Mouse (Mus musculus) cerebellum, adult 2 months (tissue): ENCODE data around the gene Olfr1013. TPM values are rescaled to one million over a fixed set of nuclear protein-coding genes. Genes with fewer than 3 reads are reported as not detected.

ENCODE experiments used
- DNase-seq, 2 experiments: peaks; one replicate each; pipeline ENCODE4 v3.0.0; 2021
- H3K27ac ChIP-seq: fragments of 200-500 bp; 2 replicates; pipeline ENCODE4 v1.5.1; 2012; ENCODE audit warnings: low read length, control low read depth, inconsistent platforms; ENCODE audit not compliant: insufficient read depth
- H3K27me3 ChIP-seq: fragments of 200-500 bp; 2 replicates; pipeline ENCODE4 v1.6.1; 2012; ENCODE audit warnings: inconsistent platforms, mild to moderate bottlenecking, low read length, moderate library complexity; ENCODE audit not compliant: control insufficient read depth, insufficient read depth
- H3K4me1 ChIP-seq: fragments of 200-500 bp; 2 replicates; pipeline ENCODE4 v1.6.1; 2011; ENCODE audit warnings: low read length; ENCODE audit not compliant: control insufficient read depth, insufficient read depth
- H3K4me3 ChIP-seq: fragments of 200-500 bp; replicated peaks from 2 replicates; pipeline ENCODE3; 2011; ENCODE audit warnings: mild to moderate bottlenecking, low read depth, low read length, control low read depth; ENCODE audit not compliant: insufficient read depth
- CTCF ChIP-seq: fragments of 200-500 bp; IDR thresholded peaks from 2 replicates; pipeline ENCODE4 v1.5.1; 2011; ENCODE audit warnings: low read depth, mild to moderate bottlenecking, control low read depth, low read length, moderate library complexity, borderline replicate concordance; ENCODE audit not compliant: insufficient read depth
- POLR2A ChIP-seq: fragments of 200-500 bp; IDR thresholded peaks from 2 replicates; pipeline ENCODE4 v1.6.1; 2011; ENCODE audit warnings: low read length, control low read depth, borderline replicate concordance; ENCODE audit not compliant: insufficient read depth
- WGBS: fragments of 180-500 bp; shearing (Covaris S2); methylation state at CpG from one replicate; pipeline ENCODE4 v1.1.7; 2018; 5-methylcytosine and 5-hydroxymethylcytosine counted together
- polyA plus RNA-seq: library from polyadenylated mRNA; depleted of rRNA; stranded (reverse); fragments of >200 nt; gene quantifications from 2 replicates; pipeline ENCODE4 v1.2.3, GENCODE M21; 2012; rRNA removed

The Olfr1013 gene
- not detected in 2 replicates for polyA plus RNA-seq

GRCm38 (mm10) chr2:85766798-85767197, at the start of gene Olfr1013:
Olfr1013 (plus strand) TSS chr2:85767098.
- TF ChIP-seq POLR2A (no peak), CTCF (no peak)
- Histone ChIP-seq H3K4me3 (no peak within 1 kb of the TSS), H3K4me1 (no peaks in the 10 kb centered on the region), H3K27me3 (no peaks in the 10 kb centered on the region), H3K27ac (no peak within 1 kb of the TSS)
- DNase-seq = no peak

DNA sequence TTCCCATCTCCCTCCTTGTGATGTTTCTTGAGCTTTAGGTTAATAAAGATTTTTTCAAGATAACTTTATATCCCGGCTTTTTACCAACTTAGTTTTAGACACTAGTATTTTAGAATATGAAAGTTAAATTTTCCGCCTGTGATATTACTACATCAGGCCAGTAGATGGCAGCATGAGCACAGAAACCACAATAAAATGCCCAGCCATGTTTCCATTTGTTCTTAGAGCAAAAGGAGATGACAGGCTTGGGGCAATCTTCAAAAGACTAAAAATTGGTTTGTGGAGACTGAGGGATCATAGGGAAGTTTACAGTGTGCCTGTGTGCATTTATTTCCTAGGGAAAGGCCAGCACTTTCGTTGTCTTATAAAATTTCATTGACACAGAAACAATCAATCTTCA, 41.1 kb upstream of the Olfr1013 start:
- H3K27ac ChIP-seq = no peak overlapping the region
- H3K4me3 ChIP-seq = no peak overlapping the region
- H3K27me3 ChIP-seq = no peaks in the 10 kb centered on the region
- no peak for TF ChIP-seq POLR2A
- no peak for TF ChIP-seq CTCF
- peak in 1 of 2 experiments; percentile 1 for DNase-seq
- WGBS = 10% methylated on average over 3 of the region's 3 CpGs
- H3K4me1 ChIP-seq = no peaks in the 10 kb centered on the region

DNA sequence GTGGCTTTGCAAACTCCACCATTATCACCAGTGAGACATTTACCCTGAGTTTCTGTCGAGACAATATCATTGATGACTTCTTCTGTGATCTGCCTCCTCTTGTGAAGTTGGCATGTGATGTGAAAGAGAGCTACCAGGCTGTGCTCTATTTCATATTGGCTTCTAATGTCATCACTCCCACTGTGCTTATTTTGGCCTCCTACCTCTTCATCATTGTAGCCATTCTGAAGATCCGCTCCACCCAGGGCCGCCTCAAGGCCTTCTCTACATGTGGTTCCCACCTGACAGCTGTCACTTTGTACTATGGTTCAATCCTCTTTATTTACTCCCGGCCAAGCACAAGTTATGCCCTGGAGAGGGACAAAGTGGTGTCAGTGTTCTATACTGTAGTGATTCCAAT, 13.1 kb upstream of the Olfr1013 start:
- Histone ChIP-seq H3K27me3 (no peaks in the 10 kb centered on the region), H3K4me3 (no peak overlapping the region), H3K27ac (no peak overlapping the region), H3K4me1 (no peaks in the 10 kb centered on the region)
- TF ChIP-seq POLR2A (no peak), CTCF (no peak)
- WGBS = 12% methylated on average over 4 of the region's 4 CpGs
- no peak for DNase-seq

- Histone ChIP-seq H3K27ac (no peak within 1 kb of the TSS), H3K4me3 (no peak within 1 kb of the TSS), H3K27me3 (no peaks in the 10 kb centered on the region), H3K4me1 (no peaks in the 10 kb centered on the region)
- TF ChIP-seq CTCF (no peak), POLR2A (no peak)
- 70% methylated on average over 1 of the region's 1 CpGs for WGBS
- no peak for DNase-seq
These were observed 4.2 kb upstream of the Olfr1013 start, which contains the start of gene Olfr1012 for GRCm38 (mm10) chr2:85762666-85763065. Olfr1012 (minus strand) TSS chr2:85762766.

DNA sequence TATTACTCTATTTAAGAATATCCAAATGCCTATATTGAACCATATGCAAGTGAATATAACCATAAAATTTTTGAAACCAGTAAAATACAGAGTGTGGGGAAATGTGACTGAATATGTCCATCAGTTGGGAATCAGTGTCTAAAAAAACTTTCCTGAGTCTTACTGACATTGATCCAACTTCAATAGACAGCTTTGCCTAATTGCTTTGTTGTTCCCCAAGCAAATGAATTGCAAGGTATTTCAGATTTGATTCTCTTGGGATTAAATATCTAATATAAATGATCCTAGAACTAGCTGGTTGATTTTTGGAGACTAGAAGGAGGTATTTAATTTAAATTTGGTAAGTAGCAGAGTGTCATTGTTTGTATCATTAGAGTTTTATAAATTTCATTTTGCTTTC, 5.5 kb downstream of the Olfr1013 start, which contains the start of gene Olfr1014:
Olfr1014 (plus strand) TSS at position 301 of the 400 bp plus-strand sequence.
- Histone ChIP-seq H3K4me3 (no peak within 1 kb of the TSS), H3K4me1 (no peaks in the 10 kb centered on the region), H3K27ac (no peak within 1 kb of the TSS), H3K27me3 (no peaks in the 10 kb centered on the region)
- TF ChIP-seq POLR2A (no peak), CTCF (no peak)
- DNase-seq = no peak

DNA sequence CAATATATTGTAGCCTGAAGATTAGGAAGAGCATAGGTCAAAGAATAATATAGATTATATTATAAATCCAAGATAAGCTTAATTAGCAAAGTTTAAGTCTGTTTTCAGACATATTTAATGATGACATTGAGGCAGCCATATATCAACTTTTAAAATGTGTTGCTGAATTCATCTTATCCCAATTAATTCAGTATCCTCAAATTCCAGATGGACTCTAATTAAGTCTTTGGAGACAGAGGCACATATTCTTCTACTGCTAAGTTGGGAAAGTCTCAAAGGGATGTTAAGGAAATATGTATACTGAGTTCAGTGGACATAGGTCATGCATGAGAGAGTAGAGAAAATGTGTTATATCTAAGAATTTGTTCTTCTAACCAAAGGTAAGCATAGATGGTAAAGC, 14.8 kb downstream of the Olfr1013 start, which contains the start of gene Olfr1015:
Olfr1015 (plus strand) TSS at position 301 of the 400 bp plus-strand sequence.
- Histone ChIP-seq H3K4me3 (no peak within 1 kb of the TSS), H3K27ac (no peak within 1 kb of the TSS), H3K27me3 (no peaks in the 10 kb centered on the region), H3K4me1 (no peaks in the 10 kb centered on the region)
- TF ChIP-seq POLR2A = no peak
- TF ChIP-seq CTCF = no peak
- no peak for DNase-seq

DNA sequence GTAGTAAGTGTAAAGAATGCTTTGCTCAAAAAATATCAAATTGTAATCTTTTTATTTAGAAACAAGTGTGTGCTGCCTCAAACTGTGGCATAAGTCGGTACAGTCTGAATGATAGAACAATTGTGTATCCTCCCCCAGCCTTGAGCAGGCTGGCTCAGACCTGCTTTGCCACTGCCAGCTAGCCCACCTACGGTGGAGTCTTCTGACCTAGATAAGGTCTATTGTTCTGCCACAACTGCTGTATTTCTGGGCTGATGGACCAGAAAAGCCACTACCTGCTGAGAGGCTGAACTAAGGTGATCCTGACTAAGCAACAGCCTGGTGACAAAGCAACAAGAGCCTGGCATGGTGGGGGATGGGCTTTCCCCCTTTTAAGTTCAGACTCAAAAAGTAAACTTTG, 25.4 kb downstream of the Olfr1013 start:
- no peak overlapping the region for H3K4me3 ChIP-seq
- no peak for TF ChIP-seq CTCF
- no peak for TF ChIP-seq POLR2A
- H3K27me3 ChIP-seq = no peaks in the 10 kb centered on the region
- DNase-seq = peak in 1 of 2 experiments; percentile 2
- WGBS = 5% methylated on average over 2 of the region's 2 CpGs
- H3K27ac ChIP-seq = no peak overlapping the region
- H3K4me1 ChIP-seq = no peaks in the 10 kb centered on the region; the same call in 1 of the 2 replicates

DNA sequence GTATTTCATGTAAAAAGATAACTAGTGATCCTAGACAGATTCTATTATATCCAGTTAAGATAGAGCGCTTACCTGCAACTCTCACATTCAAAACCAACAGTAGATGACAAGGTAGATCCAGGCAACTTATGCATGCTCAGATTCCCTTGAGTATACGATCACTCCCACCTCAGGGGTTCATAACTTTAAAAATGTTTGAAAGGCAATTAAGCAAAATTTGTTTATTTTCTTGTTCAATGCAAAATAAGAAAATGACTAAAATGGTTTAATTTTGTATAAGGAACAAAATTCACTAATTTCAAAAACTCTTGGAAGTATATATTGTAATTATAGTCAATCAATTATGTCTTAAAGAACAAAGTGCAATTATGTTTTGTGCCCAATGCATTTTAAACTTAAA, 35.5 kb downstream of the Olfr1013 start, which contains the start of gene Olfr1016:
Olfr1016 (minus strand) TSS at position 101 of the 400 bp plus-strand sequence.
- 91% methylated on average over 2 of the region's 2 CpGs for WGBS
- H3K27ac ChIP-seq = no peak within 1 kb of the TSS
- no peaks in the 10 kb centered on the region for H3K27me3 ChIP-seq
- no peak within 1 kb of the TSS for H3K4me3 ChIP-seq
- no peak for TF ChIP-seq POLR2A
- no peak for TF ChIP-seq CTCF
- H3K4me1 ChIP-seq = no peaks in the 10 kb centered on the region
- no peak for DNase-seq

- DNase-seq = no peak
- 92% methylated on average over 4 of the region's 4 CpGs for WGBS
- TF ChIP-seq POLR2A (no peak), CTCF (no peak)
- Histone ChIP-seq H3K27me3 (no peaks in the 10 kb centered on the region), H3K4me3 (no peak overlapping the region), H3K27ac (no peak overlapping the region), H3K4me1 (no peaks in the 10 kb centered on the region)
These were observed 37.6 kb downstream of the Olfr1013 start for GRCm38 (mm10) chr2:85804501-85804900.
